Mouse (Mus musculus) adrenal gland, adult 18-20 months (tissue): ENCODE results near the gene Cdh16. TPM values are rescaled to one million over a fixed set of nuclear protein-coding genes. Genes with fewer than 3 reads are reported as not detected.
"Not testable (repeated sequence)": the region's sequence is repeated elsewhere in the genome, so short reads cannot be mapped to it uniquely, and the experiment has no call there.

Experiments used
- DNase-seq, 2 experiments: peaks; one replicate each; pipeline ENCODE4 v3.0.0; 2021 to 2022; ENCODE audit warnings: low spot score in 2 of 2
- long read RNA-seq, 2 experiments: library from polyadenylated mRNA; stranded (forward); transcript quantifications; one replicate each; pipeline ENCODE4 v2.0.0; 2021
- total RNA-seq, 2 experiments: library from RNA; stranded (reverse); gene quantifications; 1 replicate in 1 of 2; 2 replicates in 1 of 2; pipeline ENCODE4 v1.2.3; 2021

Cdh16 gene
- total RNA-seq, result under 1 TPM in 1 of 2 experiments, not detected in 1; 0.86 TPM
- long read RNA-seq, experiment 1, result 0 reads
- long read RNA-seq, experiment 2, result 0 reads

GRCm38 (mm10) chr8:104624161-104624560, at the start of gene Cdh16:
Gene Cdh16, minus strand, starts transcription at chr8:104624396.
- DNase-seq, result no peak

DNA sequence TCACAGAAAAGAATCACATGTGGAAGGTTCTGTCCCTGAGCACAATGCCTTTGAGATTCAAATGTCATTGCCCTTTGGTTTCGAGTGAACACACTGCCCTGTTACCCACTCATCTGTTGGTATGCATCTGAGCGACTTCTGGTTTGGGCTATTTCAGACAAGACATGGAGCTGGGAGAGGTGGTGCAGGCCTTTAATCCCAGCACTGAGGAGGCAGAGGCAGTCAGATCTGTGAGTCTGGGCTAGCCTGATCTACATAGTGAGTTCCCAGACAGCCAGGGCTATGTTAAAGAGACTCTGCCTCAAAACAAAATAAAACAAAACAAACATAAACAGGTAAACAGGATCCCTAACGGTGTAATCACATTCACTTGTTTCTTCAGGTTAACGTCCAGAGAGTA, 31.4 kb upstream of the Cdh16 start:
- DNase-seq, result no peak

DNA sequence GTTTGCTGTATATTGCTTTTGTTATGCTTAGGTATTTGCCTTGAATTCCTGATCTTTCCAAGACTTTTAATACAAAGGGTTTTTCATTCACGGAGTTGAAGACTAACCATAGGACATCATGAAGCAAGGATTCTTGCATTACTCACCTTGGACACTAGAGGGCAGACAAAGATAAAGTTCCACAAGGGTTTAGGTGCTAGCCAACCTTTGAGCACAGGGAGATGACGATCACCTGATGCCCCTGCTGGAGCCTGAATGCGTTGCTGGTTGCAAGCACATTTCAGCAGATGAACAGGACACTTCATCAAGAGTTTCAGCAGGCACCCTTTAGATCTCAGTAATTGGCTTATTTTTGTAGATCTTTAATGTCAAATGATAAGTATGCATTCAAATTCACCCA, 30.8 kb upstream of the Cdh16 start:
- DNase-seq, result peak in 1 of 2 experiments; percentile 60

DNA sequence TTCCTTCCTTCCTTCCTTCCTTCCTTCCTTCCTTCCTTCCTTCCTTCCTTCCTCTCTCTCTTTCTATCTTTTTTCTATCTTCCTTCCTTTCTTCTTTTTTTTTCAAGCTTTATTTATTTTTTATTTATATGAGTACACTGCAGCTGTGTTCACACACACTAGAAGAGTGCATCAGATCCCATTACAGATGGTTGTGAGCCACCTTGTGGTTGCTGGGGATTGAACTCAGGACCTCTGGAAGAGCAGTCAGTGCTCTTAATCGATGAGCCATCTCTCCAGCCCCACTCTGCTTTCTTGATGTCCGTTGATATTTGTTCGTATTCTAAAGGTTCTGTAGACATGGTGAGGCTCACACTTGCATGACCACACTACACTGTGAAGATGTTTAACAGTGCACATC, 20.0 kb upstream of the Cdh16 start:
- not testable (repeated sequence) for DNase-seq

DNA sequence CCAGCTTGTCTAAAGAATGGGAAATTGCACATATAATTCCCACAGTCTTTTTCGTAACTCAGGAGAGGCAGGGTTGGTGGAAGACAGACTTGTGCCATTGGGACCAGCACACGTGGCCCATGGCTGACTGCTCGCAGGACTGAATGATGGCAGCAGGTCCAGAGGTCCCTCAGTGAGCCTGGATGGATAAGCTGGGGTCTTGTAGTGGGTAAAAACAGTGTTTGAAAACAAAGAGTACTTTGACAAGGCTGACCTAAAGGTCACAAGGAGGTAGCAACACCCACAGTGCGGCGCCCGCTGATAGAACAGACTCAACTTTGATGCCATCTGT, 18.1 kb upstream of the Cdh16 start:
- no peak for DNase-seq

GRCm38 (mm10) chr8:104641426-104642323, 17.5 kb upstream of the Cdh16 start, which contains the start of gene Ciao2b:
Gene Ciao2b, minus strand, starts transcription at chr8:104641965.
- peak; percentile 87 to 88 for DNase-seq

- DNase-seq, result no peak
Observed at GRCm38 (mm10) chr8:104640831-104641370, 16.7 kb upstream of the Cdh16 start.

DNA sequence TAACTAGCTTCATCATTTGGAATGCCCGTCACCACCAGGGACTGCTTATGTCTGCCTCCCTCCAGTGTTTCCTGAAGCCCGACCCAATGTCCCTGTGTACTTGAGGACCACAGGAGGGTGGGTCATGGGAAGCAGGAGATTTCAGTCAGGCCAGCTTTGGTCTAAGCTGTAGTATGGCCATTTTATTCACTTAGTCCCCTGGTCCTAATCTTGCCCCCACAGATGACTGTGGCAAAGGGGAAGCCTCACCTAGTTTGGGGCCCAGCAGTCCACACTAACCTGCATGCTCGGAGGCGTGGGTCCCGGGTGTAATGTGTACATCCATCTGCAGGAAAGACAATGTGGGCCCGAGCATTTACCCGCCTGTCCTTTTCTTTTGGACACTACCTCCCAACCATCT, 16.0 kb upstream of the Cdh16 start:
- no peak for DNase-seq

DNA sequence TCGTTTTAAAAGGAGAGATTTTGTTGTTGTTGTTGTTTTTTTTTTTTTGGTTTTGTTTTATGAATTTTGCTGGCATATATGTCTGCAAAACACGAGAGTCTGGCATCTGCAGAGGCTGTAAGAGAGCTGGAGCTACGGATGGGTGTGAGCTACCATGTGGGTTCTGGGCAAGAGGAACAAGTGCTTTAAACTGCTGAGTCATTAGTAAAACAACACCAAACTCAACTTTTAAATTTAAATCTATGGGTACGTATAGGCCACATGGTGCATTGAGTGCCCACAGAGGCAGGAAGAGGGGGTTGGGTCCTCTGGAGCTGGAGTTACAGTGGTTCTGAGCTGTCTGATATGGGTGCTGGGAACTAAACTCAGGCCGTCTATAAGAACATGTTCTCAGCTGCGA, 13.8 kb upstream of the Cdh16 start:
- no peak for DNase-seq

- no peak for DNase-seq
Observed at GRCm38 (mm10) chr8:104635004-104635710, 11.0 kb upstream of the Cdh16 start.

- peak in 1 of 2 experiments; percentile 25 for DNase-seq
Observed at GRCm38 (mm10) chr8:104633156-104633744, 9.1 kb upstream of the Cdh16 start.

GRCm38 (mm10) chr8:104632486-104632885, 8.3 kb upstream of the Cdh16 start:
- DNase-seq, result peak; percentile 1 to 16

DNA sequence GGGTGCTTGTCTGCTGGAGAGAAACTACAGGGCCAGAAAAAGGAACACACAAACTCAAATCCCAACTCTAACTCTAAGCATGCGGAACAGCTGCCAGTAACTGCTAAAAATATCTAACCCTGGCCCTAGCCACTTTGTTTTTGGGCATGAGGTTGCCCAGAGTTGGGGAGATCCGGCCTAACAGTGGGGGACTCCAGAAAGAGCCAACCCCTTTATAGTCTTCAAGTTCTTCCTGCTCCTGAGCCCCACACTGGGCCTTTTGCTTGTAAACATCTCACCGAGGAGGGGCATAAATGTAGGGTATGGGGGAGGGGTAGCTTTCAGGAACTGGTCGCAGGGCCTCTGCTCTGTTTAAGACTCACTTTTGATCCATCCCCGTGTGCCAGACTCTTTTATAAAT, 7.8 kb upstream of the Cdh16 start:
- DNase-seq, result no peak

- peak in 1 of 2 experiments; percentile 45 for DNase-seq
Observed at GRCm38 (mm10) chr8:104630981-104631663, 6.9 kb upstream of the Cdh16 start, which contains the start of gene Rrad. Gene Rrad, minus strand, starts transcription at chr8:104631327.

- peak in 1 of 2 experiments; percentile 35 for DNase-seq
Observed at GRCm38 (mm10) chr8:104630574-104630973, 6.4 kb upstream of the Cdh16 start.

GRCm38 (mm10) chr8:104630111-104630479, 5.9 kb upstream of the Cdh16 start:
- DNase-seq, result no peak

GRCm38 (mm10) chr8:104629306-104630110, 5.3 kb upstream of the Cdh16 start:
- DNase-seq, result peak in 1 of 2 experiments; percentile 39

- DNase-seq, result peak in 1 of 2 experiments; percentile 20
Observed at GRCm38 (mm10) chr8:104628402-104628801, 4.2 kb upstream of the Cdh16 start.

- DNase-seq, result peak in 1 of 2 experiments; percentile 13
Observed at GRCm38 (mm10) chr8:104627065-104627740, 3.0 kb upstream of the Cdh16 start.
